Mouse (Mus musculus): ENCODE data around the gene Lrmda. TPM values are rescaled to one million over a fixed set of nuclear protein-coding genes. Genes with fewer than 3 reads are reported as not detected.

The Lrmda gene
- polyA plus RNA-seq, 1 experiment from 2014 or later = 0.60 TPM

GRCm38 (mm10) chr14:23096405-23096804 is 1076.9 kb downstream of the Lrmda start:
- WGBS = 70% methylated on average over 4 of the region's 4 CpGs
- DNase-seq (ENCODE audit: low spot score) = no peak
- Histone ChIP-seq H3K27me3 (ENCODE audit: insufficient read depth, poor library complexity, severe bottlenecking) (no peaks in the 10 kb centered on the region), H3K4me1 (peaks cover 9% of the 10 kb centered on the region), H3K27ac (no peak overlapping the region), H3K4me3 (no peak overlapping the region), H3K36me3 (no peaks in the 10 kb centered on the region), H3K9me3 (no peaks in the 10 kb centered on the region)

Small RNA genes within 50 kb of the gene (microRNA-seq; reads per million reads assigned to microRNA genes)
- gene Gm27532 = not detected

Other genes starting within 250 kb of the Lrmda start
- 377 and 438 TPM in 2 replicates for gene Vdac2, start 194.5 kb upstream of the Lrmda start, polyA plus RNA-seq (2016; fragmentation: Nextera tagmentation; extraction: Ambion mirVana)
- 48.1 and 52.2 TPM in 2 replicates for gene Comtd1, start 170.7 kb upstream of the Lrmda start, polyA plus RNA-seq (2016; fragmentation: Nextera tagmentation; extraction: Ambion mirVana)
- 3.2 and 13.4 TPM in 2 replicates for gene Zfp503, start 30.1 kb upstream of the Lrmda start, polyA plus RNA-seq (2016; fragmentation: Nextera tagmentation; extraction: Ambion mirVana)

Measured in heart, embryonic 10.5 days (tissue).